Mouse (Mus musculus): Measurements from ENCODE around the gene Mrpl3.
"Not testable (repeated sequence)": the region's sequence is repeated elsewhere in the genome, so short reads cannot be mapped to it uniquely, and the experiment has no call there.

The Mrpl3 gene

DNA sequence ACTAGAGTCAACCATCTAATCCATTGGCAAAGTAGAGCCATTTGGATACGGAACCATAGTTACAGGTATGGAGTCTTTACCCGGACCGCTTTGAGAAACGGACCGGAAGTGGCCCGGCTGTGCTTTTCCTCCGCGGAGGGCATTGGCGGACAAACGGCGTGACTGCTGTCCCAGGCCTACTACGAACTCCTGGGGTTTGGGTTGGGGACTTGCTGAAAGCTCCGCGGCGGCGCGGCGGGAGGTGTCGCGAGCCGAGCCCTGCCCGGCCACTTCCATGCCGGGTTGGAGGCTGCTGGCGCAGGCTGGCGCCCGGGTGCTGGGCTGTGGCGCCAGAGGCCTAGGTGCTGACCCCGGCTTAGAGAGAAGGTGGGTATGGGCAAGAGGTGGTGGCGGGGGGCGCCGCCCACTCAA is at the start of gene Mrpl3:
Gene Mrpl3, plus strand, starts transcription at position 93 of the 411 bp plus-strand sequence.
- DNase-seq (ENCODE audit: low spot score): peak; percentile 85

DNA sequence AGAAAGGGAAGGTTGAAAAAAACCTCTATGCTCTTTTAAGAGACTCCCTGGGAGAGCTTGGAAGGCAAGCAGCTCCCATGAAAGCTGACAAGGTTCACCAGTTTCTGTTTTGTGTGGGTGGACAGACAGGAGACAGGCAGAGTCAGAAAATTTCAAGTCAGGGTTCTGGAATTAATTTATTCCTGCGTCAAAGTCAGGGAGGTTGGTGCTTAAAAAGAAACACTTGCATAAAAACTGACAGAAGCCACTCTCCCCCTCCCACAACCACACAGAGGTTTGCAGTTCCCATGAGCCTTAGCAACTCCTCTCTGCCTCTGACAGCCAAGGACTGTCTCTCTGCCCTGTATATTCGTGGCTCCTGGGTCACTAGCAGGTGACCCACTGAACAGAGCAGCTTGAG is 42.3 kb upstream of the Mrpl3 start:
- DNase-seq (ENCODE audit: low spot score): no peak

GRCm38 (mm10) chr9:105018186-105018585 is 34.9 kb upstream of the Mrpl3 start:
- DNase-seq (ENCODE audit: low spot score): no peak

DNA sequence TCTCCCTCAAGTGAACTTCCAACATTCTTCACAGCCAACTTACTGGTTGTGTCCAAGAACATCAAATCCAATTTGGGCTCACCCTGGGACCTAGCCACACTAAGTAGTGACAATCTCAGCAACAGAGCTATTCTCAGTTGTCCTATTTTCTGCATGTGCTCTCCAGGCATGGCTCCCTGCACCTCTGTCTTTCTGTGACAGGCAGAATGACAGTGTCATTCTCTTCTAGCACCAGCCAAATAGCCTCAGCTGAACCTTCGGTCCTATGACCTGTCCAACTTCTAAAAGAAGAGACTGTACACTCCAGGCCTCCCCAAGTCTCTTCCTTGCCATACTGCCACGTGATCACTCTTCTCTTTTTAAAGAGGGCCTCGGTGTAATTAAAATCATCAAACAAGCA is 24.7 kb upstream of the Mrpl3 start:
- no peak for DNase-seq (ENCODE audit: low spot score)

- DNase-seq (ENCODE audit: low spot score): no peak
These were observed 20.5 kb upstream of the Mrpl3 start for GRCm38 (mm10) chr9:105032572-105032971.

DNA sequence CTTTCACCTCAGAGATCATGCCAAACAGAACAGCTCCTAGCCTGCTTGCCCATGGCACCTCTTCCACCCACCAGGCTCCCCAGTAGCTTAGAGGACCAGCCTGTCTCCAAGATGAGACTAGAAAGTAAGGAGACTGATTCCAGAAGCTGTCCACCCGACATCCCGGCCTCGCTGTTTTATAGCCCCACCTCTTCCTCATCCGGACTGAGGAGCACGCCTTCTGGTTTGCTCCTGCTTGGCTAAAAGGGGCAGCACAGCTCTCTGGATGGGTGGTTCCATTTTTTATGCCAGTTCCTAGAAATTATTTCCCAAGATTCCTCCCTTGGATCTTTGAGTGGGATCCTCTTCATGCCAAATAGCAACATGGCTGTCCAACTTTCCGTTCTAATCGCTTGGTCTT is 19.4 kb upstream of the Mrpl3 start:
- DNase-seq (ENCODE audit: low spot score): no peak

- DNase-seq (ENCODE audit: low spot score): no peak
These were observed 15.2 kb upstream of the Mrpl3 start for GRCm38 (mm10) chr9:105037847-105038246.

DNA sequence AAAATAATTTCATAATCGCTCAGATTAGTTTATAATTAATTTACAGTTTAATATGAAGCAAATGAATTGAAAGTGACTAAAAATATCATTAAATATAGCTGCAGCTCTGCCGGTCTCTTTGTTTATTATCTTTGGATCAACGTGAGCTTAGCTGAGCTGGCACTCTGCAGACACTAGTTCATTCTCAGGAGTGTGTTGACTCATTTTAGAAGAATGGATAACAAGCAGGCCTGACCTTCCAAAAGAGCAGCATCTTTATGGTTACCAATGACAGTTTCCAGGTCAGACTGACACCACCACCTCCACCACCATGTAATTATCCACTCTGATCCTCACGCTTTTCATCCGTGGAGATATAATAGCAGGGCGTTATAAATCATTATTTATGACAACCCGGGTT is 7.0 kb upstream of the Mrpl3 start:
- DNase-seq (ENCODE audit: low spot score): no peak

- no peak for DNase-seq (ENCODE audit: low spot score)
These were observed 4.7 kb upstream of the Mrpl3 start for GRCm38 (mm10) chr9:105048351-105048750.

GRCm38 (mm10) chr9:105049636-105050035 is 3.4 kb upstream of the Mrpl3 start:
- no peak for DNase-seq (ENCODE audit: low spot score)

DNA sequence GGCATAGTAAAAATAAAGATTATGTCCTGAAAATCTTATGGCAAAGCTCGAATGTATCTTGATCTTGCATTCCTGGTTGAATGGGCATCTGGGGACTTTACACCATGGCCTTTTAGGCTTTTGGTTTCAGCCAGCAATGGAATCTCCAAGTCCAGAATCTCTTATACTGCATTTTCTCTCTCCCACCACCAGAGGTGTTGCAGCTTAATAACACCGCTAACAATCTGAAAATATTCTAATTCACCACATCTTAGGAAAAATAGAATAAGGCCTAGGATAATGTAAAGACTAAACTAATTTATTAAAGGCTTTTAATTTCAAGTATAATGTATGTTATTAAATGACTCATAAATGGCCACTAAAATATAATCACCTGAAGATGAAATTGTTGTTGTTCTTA is 2.8 kb upstream of the Mrpl3 start:
- no peak for DNase-seq (ENCODE audit: low spot score)

GRCm38 (mm10) chr9:105053812-105054211 is 773 bp downstream of the Mrpl3 start:
- DNase-seq (ENCODE audit: low spot score): no peak

- no peak for DNase-seq (ENCODE audit: low spot score)
These were observed 16.1 kb downstream of the Mrpl3 start for GRCm38 (mm10) chr9:105069106-105069505.

- no peak for DNase-seq (ENCODE audit: low spot score)
These were observed 20.1 kb downstream of the Mrpl3 start for GRCm38 (mm10) chr9:105072991-105073748.

GRCm38 (mm10) chr9:105074851-105075250 is 21.8 kb downstream of the Mrpl3 start:
- no peak for DNase-seq (ENCODE audit: low spot score)

GRCm38 (mm10) chr9:105076756-105077424 is 23.9 kb downstream of the Mrpl3 start:
- DNase-seq (ENCODE audit: low spot score): peak; percentile 15

DNA sequence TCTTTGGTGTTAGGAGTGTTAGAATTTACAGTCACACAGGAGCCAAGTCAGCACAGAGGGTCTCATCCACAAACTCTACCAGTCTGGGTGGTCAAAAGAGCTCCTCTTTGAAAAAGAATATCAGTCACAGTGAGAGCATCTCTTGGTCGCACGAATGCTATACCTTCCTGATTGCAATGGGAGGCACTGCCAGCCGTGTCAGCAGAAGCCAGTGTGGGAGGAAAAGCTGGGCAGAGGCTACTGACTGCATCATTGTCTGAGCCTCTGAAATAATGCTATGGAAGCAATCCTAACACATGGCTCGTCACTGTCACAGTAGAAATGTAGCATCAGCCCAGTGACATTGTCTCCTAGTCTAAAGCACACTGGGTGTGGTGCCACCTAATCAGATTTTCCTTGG is 25.4 kb downstream of the Mrpl3 start:
- DNase-seq (ENCODE audit: low spot score): no peak

DNA sequence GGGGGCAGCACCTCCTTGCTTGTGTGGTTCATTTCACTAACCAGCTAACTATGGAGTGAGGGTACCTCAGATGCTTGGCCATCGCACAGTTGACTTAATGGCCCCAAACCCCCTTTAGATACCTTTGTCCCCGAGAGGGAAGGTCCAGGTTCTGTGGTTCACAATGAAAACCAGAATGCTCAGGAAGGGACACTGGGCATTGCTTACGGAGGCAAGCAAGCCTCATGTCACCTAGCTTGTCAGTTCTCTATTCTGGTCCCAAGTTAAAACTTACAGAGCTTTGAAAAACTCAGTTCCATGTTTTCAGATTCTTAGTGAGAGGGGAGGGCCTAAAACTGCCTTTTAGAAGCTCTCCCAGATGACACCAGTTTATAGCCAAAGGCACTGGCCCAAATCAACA is 27.2 kb downstream of the Mrpl3 start:
- no peak for DNase-seq (ENCODE audit: low spot score)

DNA sequence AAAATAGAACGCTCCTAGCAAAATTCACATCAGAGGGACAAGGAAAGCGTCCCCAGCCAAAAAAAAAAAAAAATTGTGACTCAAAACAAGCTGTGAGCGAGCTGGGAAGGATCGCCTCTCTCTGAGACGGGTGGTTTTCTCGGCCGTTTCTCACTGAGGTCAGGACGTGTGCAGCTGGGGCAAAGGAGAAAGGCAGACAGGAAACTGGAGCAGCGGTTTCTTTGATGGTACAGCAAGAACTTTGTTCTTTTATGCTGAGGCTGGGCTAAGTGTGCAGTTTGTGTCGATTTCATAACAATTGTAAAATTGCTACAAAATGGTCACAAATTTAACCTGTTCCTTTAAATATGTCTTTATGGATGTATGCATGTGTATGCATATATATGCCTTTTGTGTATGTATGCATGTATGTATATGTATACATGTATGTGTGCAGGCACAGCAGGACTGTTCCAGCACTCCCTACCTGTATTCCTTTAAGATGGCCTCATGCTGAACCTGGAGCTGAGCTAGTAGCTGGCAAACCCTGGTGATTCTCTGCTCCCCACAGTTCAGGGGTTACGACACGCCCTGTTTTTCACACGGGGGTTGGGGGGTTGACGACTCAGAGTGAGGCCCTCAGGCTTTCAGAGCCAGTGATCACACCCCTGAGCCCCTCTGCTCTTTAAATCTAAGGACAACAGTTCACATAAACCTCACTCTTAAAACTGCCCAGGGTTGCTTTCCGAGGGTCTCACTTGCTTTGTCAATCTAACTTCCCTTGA is 48.0 kb downstream of the Mrpl3 start:
- no peak for DNase-seq (ENCODE audit: low spot score)

DNA sequence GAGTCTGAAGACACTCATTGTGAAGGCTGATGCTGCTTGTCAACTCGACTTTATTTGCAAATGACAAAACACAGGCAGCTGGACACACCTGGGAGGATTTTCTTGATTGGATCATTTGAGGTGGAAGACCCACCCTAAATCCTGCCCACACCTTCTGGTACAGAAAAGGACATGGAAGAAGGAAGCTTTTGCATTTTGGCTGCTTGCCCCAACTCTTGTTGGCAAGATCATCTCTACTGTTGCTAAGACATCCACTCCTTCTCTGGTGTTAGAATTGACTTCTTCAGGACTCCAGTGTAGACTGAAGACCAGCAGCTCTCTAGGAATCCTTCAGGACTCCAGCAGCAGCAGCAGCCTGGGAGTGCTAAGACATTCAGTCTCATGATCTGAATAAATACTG is 48.9 kb downstream of the Mrpl3 start:
- no peak for DNase-seq (ENCODE audit: low spot score)

- DNase-seq (ENCODE audit: low spot score): no peak
These were observed 50.9 kb downstream of the Mrpl3 start for GRCm38 (mm10) chr9:105103893-105104292.

GRCm38 (mm10) chr9:105125206-105125605 is 72.2 kb downstream of the Mrpl3 start:
- not testable (repeated sequence) for DNase-seq (ENCODE audit: low spot score)
